Mouse (Mus musculus) embryonic facial prominence, embryonic 15.5 days (tissue): ENCODE measurements at regions not wholly inside any gene's neighbourhood (a gene's known extent, or its start where the extent isn't known, plus 50 kb on each side); places are given as distances from the start of the nearest gene placed in this dataset.

Experiments
- ATAC-seq: fragments of 200-750 bp; cut with Nextera tagmentation; 2 replicates; pipeline ENCODE4 v1.8.0; 2017; ENCODE audit warnings: low read depth, moderate TSS enrichment; ENCODE audit not compliant: insufficient number of reproducible peaks, low FRiP score, low TSS enrichment
- H3K27ac ChIP-seq: fragments of 300-500 bp; sonication (generic); replicated peaks from 2 replicates; pipeline ENCODE4 v1.5.1; 2015; ENCODE audit warnings: mild to moderate bottlenecking, inconsistent platforms
- H3K27me3 ChIP-seq: fragments of 300-500 bp; sonication (generic); 2 replicates; pipeline ENCODE4 v1.6.1; 2015; ENCODE audit warnings: inconsistent platforms
- H3K36me3 ChIP-seq: fragments of 300-500 bp; sonication (generic); 2 replicates; pipeline ENCODE4 v1.6.1; 2015; ENCODE audit warnings: mild to moderate bottlenecking, inconsistent platforms
- H3K4me1 ChIP-seq: fragments of 300-500 bp; sonication (generic); 2 replicates; pipeline ENCODE4 v1.6.1; 2015; ENCODE audit warnings: inconsistent platforms
- H3K4me2 ChIP-seq: fragments of 300-500 bp; sonication (generic); replicated peaks from 2 replicates; pipeline ENCODE4 v1.6.1; 2015; ENCODE audit warnings: mild to moderate bottlenecking, inconsistent platforms
- H3K4me3 ChIP-seq: fragments of 300-500 bp; sonication (generic); replicated peaks from 2 replicates; pipeline ENCODE4 v1.5.1; 2015; ENCODE audit warnings: mild to moderate bottlenecking, inconsistent platforms
- H3K9ac ChIP-seq: fragments of 300-500 bp; sonication (generic); 2 replicates; pipeline ENCODE4 v1.6.1; 2015; ENCODE audit warnings: inconsistent platforms
- H3K9me3 ChIP-seq: fragments of 300-500 bp; sonication (generic); replicated peaks from 2 replicates; pipeline ENCODE4 v1.6.1; 2016; ENCODE audit warnings: inconsistent platforms
- WGBS: fragments of 180-500 bp; shearing (Covaris S2); methylation state at CpG from one replicate; pipeline ENCODE4 v1.1.7; 2015; 5-methylcytosine and 5-hydroxymethylcytosine counted together

- ATAC-seq: no peak
- Histone ChIP-seq H3K27ac (no peak overlapping the region), H3K27me3 (no peaks in the 10 kb centered on the region), H3K9me3 (no peaks in the 10 kb centered on the region), H3K9ac (no peak overlapping the region), H3K36me3 (no peaks in the 10 kb centered on the region), H3K4me2 (no peak overlapping the region), H3K4me1 (0 out of 2 replicates have a peak, but pooled peaks cover 4% of the 10 kb centered on the region), H3K4me3 (no peak overlapping the region)
- 24% methylated on average over 5 of the region's 5 CpGs for WGBS
These were observed 340.7 kb downstream of the Plk2 start for GRCm38 (mm10) chr13:110735511-110735910.

- H3K27ac ChIP-seq: no peak overlapping the region
These were observed 346.8 kb downstream of the Plk2 start for GRCm38 (mm10) chr13:110741576-110742206.

GRCm38 (mm10) chr13:110747223-110747868 lies 352.5 kb downstream of the Plk2 start:
- Histone ChIP-seq H3K27me3 (no peaks in the 10 kb centered on the region), H3K4me2 (no peak overlapping the region), H3K9me3 (no peaks in the 10 kb centered on the region), H3K9ac (no peak overlapping the region), H3K4me1 (0 out of 2 replicates have a peak, but pooled peaks cover 7% of the 10 kb centered on the region), H3K4me3 (no peak overlapping the region), H3K27ac (no peak overlapping the region), H3K36me3 (no peaks in the 10 kb centered on the region)
- WGBS: 43% methylated on average over 6 of the region's 6 CpGs
- no peak for ATAC-seq

More at GRCm38 (mm10) chr13:110741576-110742206, 346.8 kb downstream of the Plk2 start:
- WGBS: 57% methylated on average over 11 of the region's 11 CpGs
- no peak overlapping the region for H3K4me2 ChIP-seq
- no peak overlapping the region for H3K4me3 ChIP-seq
- H3K9me3 ChIP-seq: no peaks in the 10 kb centered on the region
- no peaks in the 10 kb centered on the region for H3K27me3 ChIP-seq
- no peak for ATAC-seq
- H3K9ac ChIP-seq: no peak overlapping the region
- H3K36me3 ChIP-seq: no peaks in the 10 kb centered on the region
- no peaks in the 10 kb centered on the region for H3K4me1 ChIP-seq

- WGBS: 83% methylated on average over 4 of the region's 4 CpGs
- no peak overlapping the region for H3K27ac ChIP-seq
- no peak overlapping the region for H3K4me2 ChIP-seq
- H3K9ac ChIP-seq: no peak overlapping the region
- no peak for ATAC-seq
- no peaks in the 10 kb centered on the region for H3K36me3 ChIP-seq
- H3K27me3 ChIP-seq: no peaks in the 10 kb centered on the region
- no peak overlapping the region for H3K4me3 ChIP-seq
- H3K9me3 ChIP-seq: no peaks in the 10 kb centered on the region
- H3K4me1 ChIP-seq: no peaks in the 10 kb centered on the region
These were observed 357.9 kb downstream of the Plk2 start for GRCm38 (mm10) chr13:110752746-110753145.

- H3K9me3 ChIP-seq: no peaks in the 10 kb centered on the region
- H3K4me3 ChIP-seq: no peak overlapping the region
- H3K27ac ChIP-seq: no peak overlapping the region
- H3K27me3 ChIP-seq: no peaks in the 10 kb centered on the region
- H3K36me3 ChIP-seq: no peaks in the 10 kb centered on the region
- no peak overlapping the region for H3K4me2 ChIP-seq
- H3K9ac ChIP-seq: no peak overlapping the region
- ATAC-seq: no peak
- H3K4me1 ChIP-seq: no peaks in the 10 kb centered on the region
- 73% methylated on average over 9 of the region's 9 CpGs for WGBS
These were observed 359.7 kb downstream of the Plk2 start for GRCm38 (mm10) chr13:110754548-110754947.

GRCm38 (mm10) chr13:110756877-110757276 lies 362.0 kb downstream of the Plk2 start:
- no peak overlapping the region for H3K27ac ChIP-seq
- 71% methylated on average over 2 of the region's 2 CpGs for WGBS
- H3K36me3 ChIP-seq: no peaks in the 10 kb centered on the region
- H3K9me3 ChIP-seq: no peaks in the 10 kb centered on the region
- no peak overlapping the region for H3K4me2 ChIP-seq
- no peak overlapping the region for H3K4me3 ChIP-seq
- no peaks in the 10 kb centered on the region for H3K4me1 ChIP-seq
- ATAC-seq: no peak
- H3K27me3 ChIP-seq: no peaks in the 10 kb centered on the region
- H3K9ac ChIP-seq: no peak overlapping the region

GRCm38 (mm10) chr13:110769210-110769609 lies 374.4 kb downstream of the Plk2 start:
- H3K4me1 ChIP-seq: no peaks in the 10 kb centered on the region
- no peaks in the 10 kb centered on the region for H3K36me3 ChIP-seq
- no peak overlapping the region for H3K27ac ChIP-seq
- no peak overlapping the region for H3K9ac ChIP-seq
- no peak overlapping the region for H3K4me3 ChIP-seq
- H3K4me2 ChIP-seq: no peak overlapping the region
- ATAC-seq: no peak
- H3K9me3 ChIP-seq: no peaks in the 10 kb centered on the region
- H3K27me3 ChIP-seq: no peaks in the 10 kb centered on the region

GRCm38 (mm10) chr13:110775251-110775650 lies 380.4 kb downstream of the Plk2 start:
- Histone ChIP-seq H3K4me1 (no peaks in the 10 kb centered on the region), H3K36me3 (no peaks in the 10 kb centered on the region), H3K9ac (no peak overlapping the region), H3K27me3 (no peaks in the 10 kb centered on the region), H3K9me3 (no peaks in the 10 kb centered on the region), H3K4me3 (no peak overlapping the region), H3K4me2 (no peak overlapping the region), H3K27ac (no peak overlapping the region)
- no peak for ATAC-seq

GRCm38 (mm10) chr13:110784162-110784785 lies 389.4 kb downstream of the Plk2 start:
- H3K4me3 ChIP-seq: no peak overlapping the region
- H3K27me3 ChIP-seq: no peaks in the 10 kb centered on the region
- no peaks in the 10 kb centered on the region for H3K4me1 ChIP-seq
- no peak overlapping the region for H3K9ac ChIP-seq
- ATAC-seq: no peak
- no peaks in the 10 kb centered on the region for H3K9me3 ChIP-seq
- WGBS: 41% methylated on average over 12 of the region's 12 CpGs
- H3K27ac ChIP-seq: no peak overlapping the region
- H3K36me3 ChIP-seq: no peaks in the 10 kb centered on the region
- no peak overlapping the region for H3K4me2 ChIP-seq

GRCm38 (mm10) chr13:110784822-110785221 lies 390.0 kb downstream of the Plk2 start:
- no peaks in the 10 kb centered on the region for H3K27me3 ChIP-seq
- no peaks in the 10 kb centered on the region for H3K36me3 ChIP-seq
- no peak overlapping the region for H3K4me2 ChIP-seq
- H3K9me3 ChIP-seq: no peaks in the 10 kb centered on the region
- H3K4me1 ChIP-seq: no peaks in the 10 kb centered on the region
- H3K9ac ChIP-seq: no peak overlapping the region
- no peak overlapping the region for H3K4me3 ChIP-seq
- WGBS: 29% methylated on average over 5 of the region's 5 CpGs
- no peak for ATAC-seq
- H3K27ac ChIP-seq: no peak overlapping the region

GRCm38 (mm10) chr13:110798313-110798712 lies 403.5 kb downstream of the Plk2 start:
- Histone ChIP-seq H3K9me3 (no peaks in the 10 kb centered on the region), H3K4me1 (no peaks in the 10 kb centered on the region), H3K9ac (no peak overlapping the region), H3K27ac (no peak overlapping the region), H3K36me3 (no peaks in the 10 kb centered on the region), H3K4me3 (no peak overlapping the region), H3K4me2 (no peak overlapping the region), H3K27me3 (no peaks in the 10 kb centered on the region)
- 63% methylated on average over 7 of the region's 7 CpGs for WGBS
- no peak for ATAC-seq
